Mouse (Mus musculus) CH12.LX (cell line): ENCODE data around the gene Prss57. TPM values are rescaled to one million over a fixed set of nuclear protein-coding genes. Genes with fewer than 3 reads are reported as not detected.
A peak's percentile ranks its signal among the peaks of the same experiment; 100 is the strongest.

Source experiments
- DNase-seq: peaks from one replicate; pipeline ENCODE4 v3.0.0-alpha.2; 2013; ENCODE audit errors: extremely low read depth
- H3K27ac ChIP-seq: 2 replicates; pipeline ENCODE4 v1.5.1; 2012; ENCODE audit warnings: low read depth, mild to moderate bottlenecking, control low read depth, moderate library complexity; ENCODE audit not compliant: insufficient read depth
- H3K27me3 ChIP-seq: replicated peaks from 2 replicates; pipeline ENCODE3; 2012; ENCODE audit warnings: inconsistent platforms
- H3K36me3 ChIP-seq, 2 experiments: replicated peaks in 1 of 2; 2 replicates each; pipeline versions ENCODE3 to v1.6.1; 2012; ENCODE audit warnings: inconsistent platforms in 1 of 2, low read length in 1 of 2, mild to moderate bottlenecking in 1 of 2, mixed read lengths in 1 of 2, moderate library complexity in 1 of 2; ENCODE audit not compliant: control insufficient read depth in 1 of 2, insufficient read depth in 1 of 2
- H3K4me1 ChIP-seq, 2 experiments: 2 replicates each; pipeline ENCODE4 v1.6.1; 2012; ENCODE audit warnings: inconsistent platforms in 1 of 2, moderate library complexity in 1 of 2; ENCODE audit not compliant: insufficient read depth in 2 of 2, control insufficient read depth in 1 of 2
- H3K4me2 ChIP-seq: 2 replicates; pipeline ENCODE4 v1.6.1; 2012; ENCODE audit warnings: low read depth, mild to moderate bottlenecking, control low read depth; ENCODE audit not compliant: poor library complexity, insufficient read depth, severe bottlenecking
- H3K4me3 ChIP-seq, 3 experiments: fragments of 150-350 bp in 1 of 3; sonication (generic) in 1 of 3; replicated peaks in 1 of 3; 2 replicates each; pipeline versions ENCODE3 to v1.5.1; 2011 to 2012; ENCODE audit warnings: low read depth in 2 of 3, low read length in 2 of 3, mild to moderate bottlenecking in 2 of 3, moderate library complexity in 2 of 3, control low read depth in 1 of 3, improper control_type of control experiment in 1 of 3, inconsistent platforms in 1 of 3, mixed read lengths in 1 of 3; ENCODE audit not compliant: poor library complexity in 1 of 3
- H3K79me2 ChIP-seq: replicated peaks from 2 replicates; pipeline ENCODE4 v1.6.1; 2012; ENCODE audit warnings: mild to moderate bottlenecking, moderate library complexity; ENCODE audit not compliant: control insufficient read depth, poor library complexity, insufficient read depth, severe bottlenecking; ENCODE audit errors: extremely low read depth
- H3K9ac ChIP-seq: 2 replicates; pipeline ENCODE4 v1.6.1; 2012; ENCODE audit warnings: low read depth, mild to moderate bottlenecking, control low read depth, moderate library complexity; ENCODE audit not compliant: insufficient read depth
- H3K9me3 ChIP-seq: replicated peaks from 2 replicates; pipeline ENCODE3; 2012; ENCODE audit warnings: low read length, inconsistent platforms, mixed read lengths
- BHLHE40 ChIP-seq: IDR thresholded peaks from 2 replicates; pipeline ENCODE4 v1.6.1; 2011; ENCODE audit warnings: mild to moderate bottlenecking, low read depth, low read length, improper control_type of control experiment
- CHD2 ChIP-seq: IDR thresholded peaks from 2 replicates; pipeline ENCODE4 v1.6.1; 2011; ENCODE audit warnings: low read length, improper control_type of control experiment
- CTCF ChIP-seq, 2 experiments: IDR thresholded peaks in 1 of 2; conservative IDR thresholded peaks in 1 of 2; 2 replicates each; pipeline ENCODE4 v1.5.1; 2011 to 2012; ENCODE audit warnings: low read depth in 2 of 2, low read length in 2 of 2, improper control_type of control experiment in 1 of 2, inconsistent platforms in 1 of 2, mild to moderate bottlenecking in 1 of 2, moderate library complexity in 1 of 2
- ETS1 ChIP-seq: conservative IDR thresholded peaks from 2 replicates; pipeline ENCODE4 v1.6.1; 2012; ENCODE audit warnings: low read depth, mild to moderate bottlenecking, inconsistent platforms, low read length, improper control_type of control experiment, moderate library complexity
- GABPA ChIP-seq: IDR thresholded peaks from 2 replicates; pipeline ENCODE4 v1.6.1; 2012; ENCODE audit warnings: low read depth, low read length, improper control_type of control experiment, inconsistent platforms; ENCODE audit not compliant: insufficient replicate concordance
- JUND ChIP-seq: conservative IDR thresholded peaks from 2 replicates; pipeline ENCODE4 v1.6.1; 2011; ENCODE audit warnings: low read depth, low read length, improper control_type of control experiment
- KAT2A ChIP-seq: IDR thresholded peaks from 2 replicates; pipeline ENCODE4 v1.6.1; 2012; ENCODE audit warnings: low read length, improper control_type of control experiment, inconsistent platforms; ENCODE audit not compliant: insufficient replicate concordance
- MAX ChIP-seq: IDR thresholded peaks from 2 replicates; pipeline ENCODE4 v1.6.1; 2011; ENCODE audit warnings: low read length, improper control_type of control experiment
- MAZ ChIP-seq: IDR thresholded peaks from 2 replicates; pipeline ENCODE4 v1.6.1; 2012; ENCODE audit warnings: low read depth, mild to moderate bottlenecking, inconsistent platforms, low read length, improper control_type of control experiment, moderate library complexity
- MEF2A ChIP-seq: IDR thresholded peaks from 2 replicates; pipeline ENCODE4 v1.6.1; 2014; ENCODE audit warnings: low read depth, mild to moderate bottlenecking, inconsistent platforms, low read length, improper control_type of control experiment, borderline replicate concordance
- MXI1 ChIP-seq: IDR thresholded peaks from 2 replicates; pipeline ENCODE4 v1.6.1; 2011; ENCODE audit warnings: mild to moderate bottlenecking, low read depth, low read length, improper control_type of control experiment
- NELFE ChIP-seq: IDR thresholded peaks from 2 replicates; pipeline ENCODE4 v1.6.1; 2011; ENCODE audit warnings: low read depth, low read length, improper control_type of control experiment
- NRF1 ChIP-seq: IDR thresholded peaks from 2 replicates; pipeline ENCODE4 v1.6.1; 2014; ENCODE audit warnings: low read depth, mild to moderate bottlenecking, inconsistent platforms, low read length, improper control_type of control experiment, moderate library complexity
- PAX5 ChIP-seq: IDR thresholded peaks from 2 replicates; pipeline ENCODE4 v1.6.1; 2012; ENCODE audit warnings: low read length, inconsistent platforms, mixed read lengths
- POLR2A ChIP-seq: IDR thresholded peaks from 2 replicates; pipeline ENCODE4 v1.6.1; 2011; ENCODE audit warnings: low read depth, mild to moderate bottlenecking, improper control_type of control experiment, low read length
- RCOR1 ChIP-seq: conservative IDR thresholded peaks from 2 replicates; pipeline ENCODE4 v1.6.1; 2012; ENCODE audit warnings: low read depth, mild to moderate bottlenecking, inconsistent platforms, low read length, improper control_type of control experiment
- SMC3 ChIP-seq: IDR thresholded peaks from 2 replicates; pipeline ENCODE4 v1.6.1; 2011; ENCODE audit warnings: low read depth, low read length, improper control_type of control experiment
- TBP ChIP-seq: conservative IDR thresholded peaks from 2 replicates; pipeline ENCODE4 v1.6.1; 2011; ENCODE audit warnings: low read depth, low read length, improper control_type of control experiment
- UBTF ChIP-seq: IDR thresholded peaks from 2 replicates; pipeline ENCODE4 v1.6.1; 2012; ENCODE audit warnings: low read depth, mild to moderate bottlenecking, inconsistent platforms, low read length, improper control_type of control experiment, moderate library complexity
- USF1 ChIP-seq: IDR thresholded peaks from 2 replicates; pipeline ENCODE4 v1.6.1; 2014; ENCODE audit warnings: low read depth, mild to moderate bottlenecking, inconsistent platforms, low read length, improper control_type of control experiment
- USF2 ChIP-seq: conservative IDR thresholded peaks from 2 replicates; pipeline ENCODE4 v1.6.1; 2011; ENCODE audit warnings: low read depth, low read length, improper control_type of control experiment
- ZC3H11A ChIP-seq: IDR thresholded peaks from 2 replicates; pipeline ENCODE4 v1.6.1; 2012; ENCODE audit warnings: low read depth, mild to moderate bottlenecking, inconsistent platforms, low read length, improper control_type of control experiment
- ZMIZ1 ChIP-seq: IDR thresholded peaks from 2 replicates; pipeline ENCODE4 v1.6.1; 2012; ENCODE audit warnings: low read depth, mild to moderate bottlenecking, inconsistent platforms, low read length, improper control_type of control experiment
- ZNF384 ChIP-seq: IDR thresholded peaks from 2 replicates; pipeline ENCODE4 v1.6.1; 2012; ENCODE audit warnings: low read depth, low read length, improper control_type of control experiment, inconsistent platforms
- dilution Hi-C: fragments of 300-500 bp; cut with MboI; formaldehyde crosslinking; loops from 2 replicates; pipeline ENCODE4 v1.14.3; 2020; ENCODE audit warnings: low sequenced_read_pairs; ENCODE audit not compliant: extremely low pct_unique_long_range_greater_than_20kb, extremely low pct_ligation_motif_present
- in situ Hi-C: fragments of 300-500 bp; cut with MboI; formaldehyde crosslinking; loops from 3 replicates; pipeline ENCODE4 v1.14.3; 2019; ENCODE audit warnings: low sequenced_read_pairs, low pct_ligation_motif_present, low pct_unique_long_range_greater_than_20kb, mixed read lengths
- polyA plus RNA-seq: library from polyadenylated mRNA; unstranded; fragments of >175 nt; gene quantifications from 2 replicates; pipeline ENCODE4 v1.2.1, GENCODE M21; 2012; ENCODE audit warnings: low read depth; ENCODE audit not compliant: insufficient read length
- total RNA-seq, 2 experiments: library from RNA; depleted of rRNA; stranded (reverse); fragments of 300-350 nt in 1 of 2; fragments of >200 nt in 1 of 2; gene quantifications; 2 replicates each; pipeline ENCODE4 v1.2.3; 2012 to 2014

Prss57 gene
- total and polyA plus RNA-seq, 3 experiments, result 0.08 TPM; not detected in 2

- H3K4me3 ChIP-seq, result no peak overlapping the region
- no peak overlapping the region for H3K9ac ChIP-seq
- no peaks in the 10 kb centered on the region for H3K9me3 ChIP-seq
- DNase-seq, result no peak
- no peak overlapping the region for H3K4me2 ChIP-seq
- dilution Hi-C loops, result no loop called here
- H3K27ac ChIP-seq, result no peak overlapping the region
- TF ChIP-seq ZNF384 (no peak), CHD2 (no peak), NRF1 (no peak), ZC3H11A (no peak), ZMIZ1 (no peak), NELFE (no peak), KAT2A (no peak)
- H3K4me1 ChIP-seq, result peaks cover 0 to 3% of the 10 kb centered on the region in 2 experiments; a peak in 1 of 4 replicates
- in situ Hi-C loops, result no loop called here
- H3K36me3 ChIP-seq, result no peaks in the 10 kb centered on the region
- peaks cover 55% of the 10 kb centered on the region for H3K27me3 ChIP-seq
- H3K79me2 ChIP-seq, result no peaks in the 10 kb centered on the region
These were observed 27.5 kb upstream of the Prss57 start for GRCm38 (mm10) chr10:79818225-79818624.

- Histone ChIP-seq H3K4me3 (no peak overlapping the region), H3K27ac (no peak overlapping the region), H3K79me2 (no peaks in the 10 kb centered on the region), H3K9ac (no peak overlapping the region), H3K9me3 (no peaks in the 10 kb centered on the region), H3K4me1 (peaks cover under 1 to 3% of the 10 kb centered on the region in 2 experiments; a peak in 2 of 4 replicates), H3K4me2 (no peak overlapping the region), H3K27me3 (peaks cover 49% of the 10 kb centered on the region), H3K36me3 (no peaks in the 10 kb centered on the region)
- TF ChIP-seq MEF2A (no peak), CTCF (conservative IDR thresholded peaks at IDR 0.05 in 1 of 2, IDR thresholded peaks at IDR 0.05 in 1 of 2; ENCODE audit: low read depth in 2 of 2, low read length in 2 of 2) (peak; percentile 19 to 55; a peak in 2 of 4 replicates), TBP (no peak)
- dilution Hi-C loops (no loop called here), in situ Hi-C loops (no loop called here)
- no peak for DNase-seq
These were observed 26.4 kb upstream of the Prss57 start for GRCm38 (mm10) chr10:79817111-79817510.

GRCm38 (mm10) chr10:79815671-79816494, 25.1 kb upstream of the Prss57 start:
- Histone ChIP-seq H3K4me3 (no peak overlapping the region), H3K27me3 (peaks cover 42% of the 10 kb centered on the region), H3K79me2 (no peaks in the 10 kb centered on the region), H3K4me2 (no peak overlapping the region), H3K9me3 (no peaks in the 10 kb centered on the region), H3K36me3 (no peaks in the 10 kb centered on the region), H3K9ac (no peak overlapping the region), H3K27ac (no peak overlapping the region), H3K4me1 (peaks cover 3% of the 10 kb centered on the region in 2 experiments; a peak in 2 of 4 replicates)
- in situ Hi-C loops (no loop called here), dilution Hi-C loops (no loop called here)
- TF ChIP-seq JUND (no peak), RCOR1 (no peak), USF2 (no peak), SMC3 (no peak), UBTF (no peak), ETS1 (no peak), TBP (no peak), GABPA (no peak), MAX (no peak), BHLHE40 (no peak), ZNF384 (no peak), PAX5 (no peak), MXI1 (no peak), POLR2A (no peak), NELFE (no peak), CTCF (conservative IDR thresholded peaks at IDR 0.05 in 1 of 2, IDR thresholded peaks at IDR 0.05 in 1 of 2; ENCODE audit: low read depth in 2 of 2, low read length in 2 of 2) (no peak), USF1 (no peak), MAZ (no peak)
- DNase-seq, result no peak
